Mouse (Mus musculus) kidney, embryonic 14.5 days (tissue): ENCODE measurements around the gene Slc35b2. TPM values are rescaled to one million over a fixed set of nuclear protein-coding genes. Genes with fewer than 3 reads are reported as not detected.

Experiments used
- ATAC-seq: fragments of 200-750 bp; cut with Nextera tagmentation; 2 replicates; pipeline ENCODE4 v1.8.0; 2017; ENCODE audit warnings: moderate number of reproducible peaks, mild to moderate bottlenecking, moderate TSS enrichment, moderate library complexity; ENCODE audit not compliant: low FRiP score, low TSS enrichment
- H3K27ac ChIP-seq: fragments of 300-500 bp; sonication (generic); 2 replicates; pipeline ENCODE4 v1.5.1; 2014; ENCODE audit warnings: low read depth, mild to moderate bottlenecking, low read length, moderate library complexity, mixed read lengths
- H3K27me3 ChIP-seq: fragments of 300-500 bp; sonication (generic); 2 replicates; pipeline ENCODE4 v1.6.1; 2014; ENCODE audit warnings: mild to moderate bottlenecking, low read length; ENCODE audit not compliant: control insufficient read depth, insufficient read depth
- H3K36me3 ChIP-seq: fragments of 300-500 bp; sonication (generic); 2 replicates; pipeline ENCODE4 v1.6.1; 2014; ENCODE audit warnings: low read length, mixed read lengths; ENCODE audit not compliant: control insufficient read depth, insufficient read depth
- H3K4me1 ChIP-seq: fragments of 300-500 bp; sonication (generic); 2 replicates; pipeline ENCODE4 v1.6.1; 2014; ENCODE audit warnings: low read length, mixed read lengths; ENCODE audit not compliant: control insufficient read depth, insufficient read depth
- H3K4me2 ChIP-seq: fragments of 300-500 bp; sonication (generic); replicated peaks from 2 replicates; pipeline ENCODE4 v1.6.1; 2014; ENCODE audit warnings: low read depth, mild to moderate bottlenecking, low read length
- H3K4me3 ChIP-seq: fragments of 300-500 bp; sonication (generic); 2 replicates; pipeline ENCODE4 v1.5.1; 2014; ENCODE audit warnings: mild to moderate bottlenecking, low read length
- H3K9ac ChIP-seq: fragments of 300-500 bp; sonication (generic); 2 replicates; pipeline ENCODE4 v1.6.1; 2014; ENCODE audit warnings: low read depth, mild to moderate bottlenecking, low read length, moderate library complexity
- H3K9me3 ChIP-seq: fragments of 300-500 bp; sonication (generic); 2 replicates; pipeline ENCODE4 v1.6.1; 2016; ENCODE audit warnings: low read length; ENCODE audit not compliant: control insufficient read depth
- WGBS: fragments of 180-500 bp; shearing (Covaris S2); extraction: QIAGEN DNeasy Blood & Tissue Kit; methylation state at CpG from one replicate; pipeline ENCODE4 v1.1.7; 2014; 5-methylcytosine and 5-hydroxymethylcytosine counted together
- polyA plus RNA-seq: library from polyadenylated mRNA; unstranded; fragments of >200 nt; fragmentation: Nextera tagmentation; extraction: Ambion mirVana; gene quantifications from 2 replicates; pipeline ENCODE4 v1.2.1, GENCODE M21; 2014

Gene Slc35b2
- polyA plus RNA-seq, 1 experiment from 2014 or later: 140 TPM

DNA sequence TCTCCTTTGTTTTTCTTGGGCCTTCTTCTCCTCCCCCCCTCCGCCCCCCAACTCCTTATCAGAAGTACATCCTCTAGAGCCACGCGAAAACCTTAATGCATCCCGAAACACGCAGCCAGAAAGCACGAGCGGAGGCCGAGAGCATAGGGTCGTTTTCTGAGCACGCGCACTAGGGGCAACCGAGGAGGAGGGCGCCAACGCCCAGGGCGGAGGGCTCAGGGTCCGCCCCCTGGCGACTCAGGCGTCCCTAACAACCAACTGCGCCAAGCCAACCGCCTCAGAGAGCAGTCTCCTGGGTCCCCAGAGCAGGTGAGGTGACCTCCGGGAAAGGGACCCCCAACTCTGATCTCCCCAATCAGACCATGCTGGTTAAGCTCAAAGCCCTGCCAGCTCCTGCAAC is 40.4 kb upstream of the Slc35b2 start, which contains the start of gene Tcte1:
Tcte1 (plus strand) TSS at position 172 of the 400 bp plus-strand sequence.
- H3K9ac ChIP-seq: peak within 1 kb of the TSS; percentile 46
- peak within 1 kb of the TSS; percentile 78 for H3K4me2 ChIP-seq
- H3K36me3 ChIP-seq: peaks cover 5% of the 10 kb centered on the region; the same call in 1 of the 2 replicates
- peak within 1 kb of the TSS; percentile 33 for H3K4me3 ChIP-seq
- H3K27me3 ChIP-seq: peaks cover 15% of the 10 kb centered on the region
- no peak within 1 kb of the TSS for H3K27ac ChIP-seq
- peak; percentile 85 for ATAC-seq
- peaks cover 7% of the 10 kb centered on the region; the same call in 1 of the 2 replicates for H3K4me1 ChIP-seq
- WGBS: under 1% methylated on average over 21 of the region's 21 CpGs
- no peaks in the 10 kb centered on the region for H3K9me3 ChIP-seq

DNA sequence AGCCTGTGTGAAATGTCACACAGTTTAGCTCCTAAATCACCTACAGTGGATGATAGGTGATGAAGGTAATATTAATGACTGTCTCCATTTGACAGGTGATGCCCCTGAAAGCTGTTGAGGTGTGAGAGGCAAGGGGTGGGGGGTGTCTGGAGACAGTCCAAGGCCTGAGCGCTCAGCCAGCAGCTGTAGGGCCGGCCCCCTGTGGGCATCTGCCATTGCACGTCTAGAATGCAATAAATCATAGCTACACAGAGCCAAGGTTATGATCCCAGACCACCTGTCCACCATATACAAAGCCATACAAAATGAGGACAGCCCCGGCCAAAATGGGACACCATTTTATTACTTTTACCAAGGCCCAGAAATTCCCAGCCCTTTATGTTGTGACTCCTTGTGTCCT is 38.7 kb upstream of the Slc35b2 start:
- H3K27me3 ChIP-seq: peaks cover 15% of the 10 kb centered on the region
- H3K36me3 ChIP-seq: 0 out of 2 replicates have a peak, but pooled peaks cover 2% of the 10 kb centered on the region
- H3K4me3 ChIP-seq: no peak overlapping the region
- H3K27ac ChIP-seq: no peak overlapping the region
- H3K4me1 ChIP-seq: peaks cover 7% of the 10 kb centered on the region; the same call in 1 of the 2 replicates
- ATAC-seq: no peak
- WGBS: 54% methylated on average over 4 of the region's 4 CpGs
- H3K4me2 ChIP-seq: no peak overlapping the region
- no peaks in the 10 kb centered on the region for H3K9me3 ChIP-seq
- no peak overlapping the region for H3K9ac ChIP-seq

DNA sequence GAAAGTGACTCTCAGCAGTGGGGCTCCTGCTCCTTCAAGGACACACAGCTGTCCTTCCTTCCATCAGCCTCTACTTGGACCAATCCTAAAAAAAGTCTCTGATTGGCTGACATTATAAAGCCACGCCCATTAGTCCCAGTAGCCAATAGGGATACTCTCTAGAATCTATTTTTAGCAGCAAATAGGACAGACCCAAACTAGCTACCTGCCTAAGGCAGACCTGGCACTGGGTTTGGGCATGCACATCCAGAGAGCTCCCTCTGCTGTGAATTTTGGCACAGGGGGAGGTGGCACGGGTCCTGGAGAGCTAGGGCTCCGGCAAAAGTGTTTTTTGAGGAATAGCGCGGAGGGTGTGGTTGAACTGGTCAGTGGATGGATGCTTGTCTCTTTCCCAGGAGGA is 37.1 kb upstream of the Slc35b2 start:
- Histone ChIP-seq H3K27ac (no peak overlapping the region), H3K4me3 (no peak overlapping the region), H3K4me2 (no peak overlapping the region), H3K4me1 (peaks cover 7% of the 10 kb centered on the region; the same call in 1 of the 2 replicates), H3K9ac (no peak overlapping the region), H3K27me3 (peaks cover 15% of the 10 kb centered on the region), H3K9me3 (no peaks in the 10 kb centered on the region), H3K36me3 (no peaks in the 10 kb centered on the region)
- no peak for ATAC-seq
- WGBS: 15% methylated on average over 5 of the region's 5 CpGs

DNA sequence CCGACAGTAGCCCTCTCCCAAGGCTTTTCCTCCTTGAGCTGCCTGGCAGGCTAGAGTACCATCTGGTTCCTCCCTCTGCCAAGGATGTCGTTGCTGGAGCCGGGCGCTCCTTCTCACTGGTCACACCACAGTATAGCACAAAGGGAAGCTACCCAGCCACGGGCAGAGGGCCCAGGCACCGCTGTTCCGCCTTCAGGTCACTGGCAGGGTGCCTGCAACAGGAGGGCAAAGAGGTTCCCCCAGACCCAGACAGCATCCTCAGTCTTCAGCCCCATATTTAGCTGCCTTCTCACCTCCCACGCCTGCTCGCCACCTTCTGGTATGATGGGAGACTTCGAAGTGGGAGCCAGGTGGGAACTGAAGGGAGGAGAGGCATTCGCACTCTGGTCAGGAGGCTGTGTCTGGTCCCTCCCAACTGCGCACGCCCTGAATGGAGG is 33.3 kb upstream of the Slc35b2 start:
- no peak overlapping the region for H3K4me2 ChIP-seq
- no peaks in the 10 kb centered on the region for H3K36me3 ChIP-seq
- WGBS: 47% methylated on average over 13 of the region's 13 CpGs
- ATAC-seq: no peak
- H3K9ac ChIP-seq: no peak overlapping the region
- H3K4me3 ChIP-seq: no peak overlapping the region
- no peak overlapping the region for H3K27ac ChIP-seq
- peaks cover 17% of the 10 kb centered on the region for H3K27me3 ChIP-seq
- no peaks in the 10 kb centered on the region for H3K4me1 ChIP-seq
- H3K9me3 ChIP-seq: no peaks in the 10 kb centered on the region

DNA sequence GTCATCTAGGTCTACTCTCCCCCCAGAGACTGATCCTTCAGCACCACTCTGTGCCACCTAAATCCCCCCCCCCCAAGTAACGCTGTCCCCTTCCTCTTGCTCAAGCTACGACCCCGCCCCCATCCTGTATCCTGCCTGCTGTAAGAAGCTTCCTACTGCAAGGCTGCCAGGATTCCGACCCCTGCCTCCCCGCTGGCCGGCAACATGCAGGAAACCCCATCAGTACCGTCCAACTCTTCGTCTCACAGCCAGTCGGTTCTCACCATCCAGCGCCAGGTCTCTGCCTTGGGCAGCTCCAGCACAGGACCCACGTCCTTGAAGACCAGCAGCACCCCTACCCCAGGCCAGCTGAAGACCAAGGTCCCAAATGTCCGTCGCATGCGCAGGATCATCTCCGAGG is 30.8 kb upstream of the Slc35b2 start:
- H3K27me3 ChIP-seq: peaks cover 24% of the 10 kb centered on the region; the same call in 1 of the 2 replicates
- no peak for ATAC-seq
- no peak overlapping the region for H3K4me2 ChIP-seq
- H3K9ac ChIP-seq: no peak overlapping the region
- H3K9me3 ChIP-seq: no peaks in the 10 kb centered on the region
- no peaks in the 10 kb centered on the region for H3K36me3 ChIP-seq
- no peak overlapping the region for H3K27ac ChIP-seq
- no peaks in the 10 kb centered on the region for H3K4me1 ChIP-seq
- no peak overlapping the region for H3K4me3 ChIP-seq
- 56% methylated on average over 15 of the region's 15 CpGs for WGBS

DNA sequence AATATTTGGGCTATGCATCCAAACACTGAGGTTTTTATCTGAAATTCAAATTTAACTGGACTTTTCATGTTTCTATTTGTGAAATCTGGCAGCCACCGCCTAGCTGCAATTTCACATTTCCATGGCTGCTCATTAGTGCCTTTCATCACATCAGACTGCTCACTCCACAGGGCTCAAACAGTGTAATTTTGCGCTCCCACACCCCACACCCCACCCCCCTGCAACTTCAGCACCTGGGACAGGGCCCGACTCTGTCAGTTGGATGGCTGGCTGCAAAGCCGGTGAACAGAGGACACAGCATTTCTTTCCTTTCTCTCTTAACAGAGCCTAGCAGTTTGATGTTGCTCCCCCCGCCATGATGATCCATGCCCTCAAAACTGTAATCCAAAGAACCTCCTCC is 27.4 kb upstream of the Slc35b2 start:
- no peak overlapping the region for H3K4me2 ChIP-seq
- H3K4me1 ChIP-seq: no peaks in the 10 kb centered on the region
- no peak overlapping the region for H3K4me3 ChIP-seq
- 8% methylated on average over 5 of the region's 5 CpGs for WGBS
- peaks cover 49% of the 10 kb centered on the region for H3K27me3 ChIP-seq
- H3K9me3 ChIP-seq: no peaks in the 10 kb centered on the region
- H3K9ac ChIP-seq: no peak overlapping the region
- ATAC-seq: no peak; the same call in 1 of the 2 replicates
- no peaks in the 10 kb centered on the region for H3K36me3 ChIP-seq
- H3K27ac ChIP-seq: no peak overlapping the region

DNA sequence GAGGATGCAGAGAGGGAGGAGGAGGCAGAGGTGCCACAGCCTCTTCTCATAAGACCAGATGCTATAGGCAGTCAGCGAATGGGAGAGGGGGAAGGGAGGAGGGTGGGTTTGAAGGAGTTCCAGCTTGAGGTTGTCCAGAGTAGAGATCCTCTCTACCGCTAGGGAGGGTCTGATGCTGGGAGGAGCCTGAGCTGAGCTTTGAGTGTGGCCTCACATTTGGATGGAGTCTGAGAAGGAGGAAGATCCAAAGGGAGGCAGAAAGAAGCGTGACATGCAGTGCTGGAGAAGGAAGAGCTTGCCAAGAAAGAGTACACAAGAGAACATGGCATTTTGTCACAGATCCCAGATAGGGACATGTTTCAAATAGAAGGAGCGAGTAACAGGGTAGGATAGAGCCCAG is 25.3 kb upstream of the Slc35b2 start:
- ATAC-seq: no peak
- H3K9ac ChIP-seq: no peak overlapping the region
- H3K4me3 ChIP-seq: no peak overlapping the region
- H3K4me2 ChIP-seq: no peak overlapping the region
- H3K27me3 ChIP-seq: peaks cover 63% of the 10 kb centered on the region
- H3K9me3 ChIP-seq: no peaks in the 10 kb centered on the region
- H3K4me1 ChIP-seq: no peaks in the 10 kb centered on the region
- H3K36me3 ChIP-seq: no peaks in the 10 kb centered on the region
- 61% methylated on average over 4 of the region's 4 CpGs for whole genome bisulfite sequencing
- no peak overlapping the region for H3K27ac ChIP-seq

DNA sequence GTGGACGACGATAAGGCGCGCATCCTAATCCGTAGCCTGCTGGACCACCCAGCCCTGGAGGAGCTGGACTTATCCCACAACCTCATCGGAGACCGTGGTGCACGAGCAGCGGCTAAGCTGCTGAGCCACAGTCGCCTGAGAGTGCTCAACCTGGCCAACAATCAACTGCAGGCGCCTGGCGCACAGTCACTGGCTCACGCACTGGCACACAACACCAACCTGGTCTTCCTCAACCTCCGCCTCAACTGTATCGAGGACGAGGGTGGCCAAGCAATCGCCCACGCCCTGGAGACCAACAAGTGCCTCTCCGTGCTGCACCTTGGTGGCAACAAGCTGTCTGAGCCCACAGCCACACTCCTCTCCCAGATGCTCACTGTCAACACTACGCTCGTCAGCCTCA is 24.0 kb upstream of the Slc35b2 start:
- H3K4me3 ChIP-seq: no peak overlapping the region
- H3K4me2 ChIP-seq: no peak overlapping the region
- H3K9ac ChIP-seq: no peak overlapping the region
- ATAC-seq: no peak
- H3K9me3 ChIP-seq: no peaks in the 10 kb centered on the region
- WGBS: 81% methylated on average over 21 of the region's 21 CpGs
- H3K36me3 ChIP-seq: no peaks in the 10 kb centered on the region
- peaks cover 1% of the 10 kb centered on the region; the same call in 1 of the 2 replicates for H3K4me1 ChIP-seq
- H3K27me3 ChIP-seq: peaks cover 69% of the 10 kb centered on the region
- no peak overlapping the region for H3K27ac ChIP-seq

DNA sequence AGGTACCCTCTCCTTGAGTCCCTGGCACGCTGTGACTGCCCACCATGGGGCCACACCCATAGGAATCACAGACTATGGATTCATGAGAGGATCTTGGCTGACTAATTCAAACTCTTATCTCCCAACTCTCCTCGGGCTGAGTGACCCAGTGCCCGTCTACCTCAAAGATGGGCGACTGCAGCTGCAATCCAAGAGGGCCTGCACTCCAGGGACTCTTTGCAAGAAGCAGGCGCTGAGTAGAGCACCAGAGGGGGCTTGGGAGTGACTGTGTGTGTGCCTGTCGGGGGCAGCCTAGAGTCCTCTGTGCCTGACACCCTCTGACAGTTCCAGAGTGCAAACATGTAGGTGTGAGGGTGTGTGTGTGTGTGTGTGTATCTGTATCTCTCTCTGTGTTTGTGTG is 21.5 kb upstream of the Slc35b2 start:
- peaks cover 13% of the 10 kb centered on the region for H3K4me1 ChIP-seq
- no peak overlapping the region for H3K4me3 ChIP-seq
- H3K27ac ChIP-seq: no peak overlapping the region
- no peak for ATAC-seq
- H3K36me3 ChIP-seq: no peaks in the 10 kb centered on the region
- H3K27me3 ChIP-seq: peaks cover 80% of the 10 kb centered on the region
- no peak overlapping the region for H3K4me2 ChIP-seq
- WGBS: 38% methylated on average over 6 of the region's 6 CpGs
- H3K9ac ChIP-seq: no peak overlapping the region
- H3K9me3 ChIP-seq: no peaks in the 10 kb centered on the region
